Mouse (Mus musculus) cerebellum, adult 9-10 months (tissue): ENCODE measurements around the gene Hist1h2af.
A peak's percentile ranks its signal among the peaks of the same experiment; 100 is the strongest.
"Not testable (repeated sequence)": the region's sequence is repeated elsewhere in the genome, so short reads cannot be mapped to it uniquely, and the experiment has no call there.

Source experiments
- DNase-seq: peaks from one replicate; pipeline ENCODE4 v3.0.0; 2022

Gene Hist1h2af

GRCm38 (mm10) chr13:23536076-23536822, 2.5 kb downstream of the Hist1h2af start:
- no peak for DNase-seq

GRCm38 (mm10) chr13:23537006-23537710, 3.5 kb downstream of the Hist1h2af start:
- DNase-seq = no peak

GRCm38 (mm10) chr13:23538249-23538648, 4.5 kb downstream of the Hist1h2af start:
- DNase-seq = no peak

- DNase-seq = not testable (repeated sequence)
These were observed 6.1 kb downstream of the Hist1h2af start for GRCm38 (mm10) chr13:23539821-23540220.

- no peak for DNase-seq
These were observed 7.8 kb downstream of the Hist1h2af start for GRCm38 (mm10) chr13:23541497-23541896.

GRCm38 (mm10) chr13:23542225-23542980, 8.7 kb downstream of the Hist1h2af start:
- DNase-seq = not testable (repeated sequence)

GRCm38 (mm10) chr13:23542999-23543607, 9.4 kb downstream of the Hist1h2af start, which contains the start of gene Hist1h2bh:
Gene Hist1h2bh (minus strand): TSS chr13:23543392.
- peak; percentile 77 for DNase-seq

GRCm38 (mm10) chr13:23543965-23544786, 10.5 kb downstream of the Hist1h2af start, which contains the start of gene Hist1h3f:
Gene Hist1h3f (plus strand): TSS chr13:23544052.
- peak; percentile 97 for DNase-seq

- DNase-seq = not testable (repeated sequence)
These were observed 11.0 kb downstream of the Hist1h2af start for GRCm38 (mm10) chr13:23544787-23545120.

GRCm38 (mm10) chr13:23546694-23547093, 13.0 kb downstream of the Hist1h2af start:
- no peak for DNase-seq

- DNase-seq = no peak
These were observed 17.0 kb downstream of the Hist1h2af start for GRCm38 (mm10) chr13:23550761-23551145.

- peak; percentile 95 for DNase-seq
These were observed 17.6 kb downstream of the Hist1h2af start, which contains the start of gene Hist1h4f for GRCm38 (mm10) chr13:23551146-23551834. Gene Hist1h4f (minus strand): TSS chr13:23551648.

GRCm38 (mm10) chr13:23551931-23552914, 18.5 kb downstream of the Hist1h2af start:
- peak; percentile 30 for DNase-seq

GRCm38 (mm10) chr13:23552962-23553361, 19.3 kb downstream of the Hist1h2af start, which contains the start of gene Hist1h1d:
Gene Hist1h1d (plus strand): TSS chr13:23553262.
- no peak for DNase-seq

- DNase-seq = no peak
These were observed 20.7 kb downstream of the Hist1h2af start for GRCm38 (mm10) chr13:23554393-23554792.

- peak; percentile 81 for DNase-seq
These were observed 21.5 kb downstream of the Hist1h2af start for GRCm38 (mm10) chr13:23554925-23555838.

- peak; percentile 94 for DNase-seq
These were observed 22.2 kb downstream of the Hist1h2af start for GRCm38 (mm10) chr13:23555839-23556416.

GRCm38 (mm10) chr13:23556906-23557305, 23.2 kb downstream of the Hist1h2af start:
- peak; percentile 29 for DNase-seq
